Mouse (Mus musculus): ENCODE data around the gene Arl6. TPM values are rescaled to one million over a fixed set of nuclear protein-coding genes. Genes with fewer than 3 reads are reported as not detected.

The Arl6 gene
- 24.1 and 27.6 TPM in 2 replicates for polyA plus RNA-seq (2014; fragmentation: Nextera tagmentation; extraction: Ambion mirVana)

- H3K4me2 ChIP-seq (ENCODE audit: low read length), result peak within 1 kb of the TSS; percentile 69
- peak within 1 kb of the TSS; percentile 67 for H3K9ac ChIP-seq (ENCODE audit: low read length)
- peak; percentile 97 for DNase-seq (ENCODE audit: low spot score)
- H3K9me3 ChIP-seq (ENCODE audit: control insufficient read depth, low read length), result no peaks in the 10 kb centered on the region
- ATAC-seq (replicated peaks; ENCODE audit: low FRiP score, low TSS enrichment, low read depth), result peak; percentile 98
- 0% methylated on average over 46 of the region's 46 CpGs for WGBS
- H3K4me3 ChIP-seq (ENCODE audit: low read depth, low read length), result peak within 1 kb of the TSS; percentile 70
- H3K4me1 ChIP-seq (replicated peaks; ENCODE audit: control insufficient read depth, insufficient read depth, low read length), result 0 out of 2 replicates have a peak, but pooled peaks cover 5% of the 10 kb centered on the region
- no peaks in the 10 kb centered on the region for H3K36me3 ChIP-seq (ENCODE audit: control insufficient read depth, insufficient read depth, low read length)
- peak within 1 kb of the TSS; percentile 99 for H3K27ac ChIP-seq (ENCODE audit: low read depth)
- H3K27me3 ChIP-seq (replicated peaks; ENCODE audit: control insufficient read depth, insufficient read depth, low read length), result no peaks in the 10 kb centered on the region
These were observed at the start of gene Arl6 for GRCm38 (mm10) chr16:59639102-59639691. Arl6 (minus strand) TSS chr16:59639391.

- no peak overlapping the region for H3K4me3 ChIP-seq (ENCODE audit: low read depth, low read length)
- H3K4me1 ChIP-seq (replicated peaks; ENCODE audit: control insufficient read depth, insufficient read depth, low read length), result no peaks in the 10 kb centered on the region
- ATAC-seq (replicated peaks; ENCODE audit: low FRiP score, low TSS enrichment, low read depth) (no peak), DNase-seq (ENCODE audit: low spot score) (no peak)
- no peaks in the 10 kb centered on the region for H3K36me3 ChIP-seq (ENCODE audit: control insufficient read depth, insufficient read depth, low read length)
- H3K27ac ChIP-seq (ENCODE audit: low read depth), result no peak overlapping the region
- H3K9me3 ChIP-seq (ENCODE audit: control insufficient read depth, low read length), result no peaks in the 10 kb centered on the region
- H3K9ac ChIP-seq (ENCODE audit: low read length), result no peak overlapping the region
- H3K4me2 ChIP-seq (ENCODE audit: low read length), result no peak overlapping the region
- no peaks in the 10 kb centered on the region for H3K27me3 ChIP-seq (replicated peaks; ENCODE audit: control insufficient read depth, insufficient read depth, low read length)
- WGBS, result 64% methylated on average over 5 of the region's 5 CpGs
These were observed 45.9 kb upstream of the Arl6 start for GRCm38 (mm10) chr16:59685135-59685534.

- Histone ChIP-seq H3K9me3 (ENCODE audit: control insufficient read depth, low read length) (no peaks in the 10 kb centered on the region), H3K4me3 (ENCODE audit: low read depth, low read length) (no peak overlapping the region), H3K9ac (ENCODE audit: low read length) (no peak overlapping the region), H3K36me3 (ENCODE audit: control insufficient read depth, insufficient read depth, low read length) (no peaks in the 10 kb centered on the region), H3K4me2 (ENCODE audit: low read length) (no peak overlapping the region), H3K27me3 (replicated peaks; ENCODE audit: control insufficient read depth, insufficient read depth, low read length) (no peaks in the 10 kb centered on the region), H3K27ac (ENCODE audit: low read depth) (no peak overlapping the region), H3K4me1 (replicated peaks; ENCODE audit: control insufficient read depth, insufficient read depth, low read length) (no peaks in the 10 kb centered on the region)
- WGBS, result 7% methylated on average over 8 of the region's 8 CpGs
- ATAC-seq (replicated peaks; ENCODE audit: low FRiP score, low TSS enrichment, low read depth), result no peak
- peak; percentile 81 for DNase-seq (ENCODE audit: low spot score)
These were observed 44.2 kb upstream of the Arl6 start for GRCm38 (mm10) chr16:59683434-59683833.

- Histone ChIP-seq H3K27ac (ENCODE audit: low read depth) (no peak overlapping the region), H3K4me2 (ENCODE audit: low read length) (no peak overlapping the region), H3K4me3 (ENCODE audit: low read depth, low read length) (no peak overlapping the region), H3K4me1 (replicated peaks; ENCODE audit: control insufficient read depth, insufficient read depth, low read length) (no peaks in the 10 kb centered on the region), H3K27me3 (replicated peaks; ENCODE audit: control insufficient read depth, insufficient read depth, low read length) (no peaks in the 10 kb centered on the region), H3K9ac (ENCODE audit: low read length) (no peak overlapping the region), H3K9me3 (ENCODE audit: control insufficient read depth, low read length) (no peaks in the 10 kb centered on the region), H3K36me3 (ENCODE audit: control insufficient read depth, insufficient read depth, low read length) (no peaks in the 10 kb centered on the region)
- DNase-seq (ENCODE audit: low spot score) (no peak), ATAC-seq (replicated peaks; ENCODE audit: low FRiP score, low TSS enrichment, low read depth) (no peak)
- 85% methylated on average over 8 of the region's 8 CpGs for WGBS
These were observed 43.2 kb upstream of the Arl6 start for GRCm38 (mm10) chr16:59682216-59682891.

- Histone ChIP-seq H3K27me3 (replicated peaks; ENCODE audit: control insufficient read depth, insufficient read depth, low read length) (no peaks in the 10 kb centered on the region), H3K9me3 (ENCODE audit: control insufficient read depth, low read length) (no peaks in the 10 kb centered on the region), H3K9ac (ENCODE audit: low read length) (no peak overlapping the region), H3K4me3 (ENCODE audit: low read depth, low read length) (no peak overlapping the region), H3K27ac (ENCODE audit: low read depth) (no peak overlapping the region), H3K36me3 (ENCODE audit: control insufficient read depth, insufficient read depth, low read length) (no peaks in the 10 kb centered on the region), H3K4me2 (ENCODE audit: low read length) (no peak overlapping the region), H3K4me1 (replicated peaks; ENCODE audit: control insufficient read depth, insufficient read depth, low read length) (no peaks in the 10 kb centered on the region)
- 89% methylated on average over 2 of the region's 2 CpGs for WGBS
- DNase-seq (ENCODE audit: low spot score), result no peak
- no peak for ATAC-seq (replicated peaks; ENCODE audit: low FRiP score, low TSS enrichment, low read depth)
These were observed 27.7 kb upstream of the Arl6 start for GRCm38 (mm10) chr16:59666938-59667337.

- no peak overlapping the region for H3K4me3 ChIP-seq (ENCODE audit: low read depth, low read length)
- no peaks in the 10 kb centered on the region for H3K9me3 ChIP-seq (ENCODE audit: control insufficient read depth, low read length)
- no peak overlapping the region for H3K9ac ChIP-seq (ENCODE audit: low read length)
- ATAC-seq (replicated peaks; ENCODE audit: low FRiP score, low TSS enrichment, low read depth) (no peak), DNase-seq (ENCODE audit: low spot score) (no peak)
- no peaks in the 10 kb centered on the region for H3K27me3 ChIP-seq (replicated peaks; ENCODE audit: control insufficient read depth, insufficient read depth, low read length)
- H3K4me1 ChIP-seq (replicated peaks; ENCODE audit: control insufficient read depth, insufficient read depth, low read length), result no peaks in the 10 kb centered on the region
- WGBS, result 58% methylated on average over 2 of the region's 2 CpGs
- no peaks in the 10 kb centered on the region for H3K36me3 ChIP-seq (ENCODE audit: control insufficient read depth, insufficient read depth, low read length)
- no peak overlapping the region for H3K27ac ChIP-seq (ENCODE audit: low read depth)
- H3K4me2 ChIP-seq (ENCODE audit: low read length), result no peak overlapping the region
These were observed 4.6 kb upstream of the Arl6 start for GRCm38 (mm10) chr16:59643766-59644165.

- Histone ChIP-seq H3K4me1 (replicated peaks; ENCODE audit: control insufficient read depth, insufficient read depth, low read length) (0 out of 2 replicates have a peak, but pooled peaks cover 5% of the 10 kb centered on the region), H3K9me3 (ENCODE audit: control insufficient read depth, low read length) (no peaks in the 10 kb centered on the region), H3K27me3 (replicated peaks; ENCODE audit: control insufficient read depth, insufficient read depth, low read length) (no peaks in the 10 kb centered on the region), H3K4me2 (ENCODE audit: low read length) (peak overlapping the region; percentile 69), H3K27ac (ENCODE audit: low read depth) (peak overlapping the region; percentile 99; the same call in 1 of the 2 replicates), H3K36me3 (ENCODE audit: control insufficient read depth, insufficient read depth, low read length) (no peaks in the 10 kb centered on the region), H3K4me3 (ENCODE audit: low read depth, low read length) (peak overlapping the region; percentile 70), H3K9ac (ENCODE audit: low read length) (peak overlapping the region; percentile 67; the same call in 1 of the 2 replicates)
- DNase-seq (ENCODE audit: low spot score), result no peak
- ATAC-seq (replicated peaks; ENCODE audit: low FRiP score, low TSS enrichment, low read depth), result no peak
- WGBS, result 86% methylated on average over 3 of the region's 3 CpGs
These were observed 794 bp upstream of the Arl6 start for GRCm38 (mm10) chr16:59639985-59640384.

- no peaks in the 10 kb centered on the region for H3K27me3 ChIP-seq (replicated peaks; ENCODE audit: control insufficient read depth, insufficient read depth, low read length)
- H3K9me3 ChIP-seq (ENCODE audit: control insufficient read depth, low read length), result no peaks in the 10 kb centered on the region
- H3K4me1 ChIP-seq (replicated peaks; ENCODE audit: control insufficient read depth, insufficient read depth, low read length), result 0 out of 2 replicates have a peak, but pooled peaks cover 5% of the 10 kb centered on the region
- no peak overlapping the region for H3K4me2 ChIP-seq (ENCODE audit: low read length)
- H3K9ac ChIP-seq (ENCODE audit: low read length), result no peak overlapping the region
- no peak overlapping the region for H3K27ac ChIP-seq (ENCODE audit: low read depth)
- WGBS, result 84% methylated on average over 2 of the region's 2 CpGs
- H3K36me3 ChIP-seq (ENCODE audit: control insufficient read depth, insufficient read depth, low read length), result peaks cover 8% of the 10 kb centered on the region; the same call in 1 of the 2 replicates
- ATAC-seq (replicated peaks; ENCODE audit: low FRiP score, low TSS enrichment, low read depth), result no peak
- H3K4me3 ChIP-seq (ENCODE audit: low read depth, low read length), result no peak overlapping the region
- DNase-seq (ENCODE audit: low spot score), result no peak
These were observed 4.6 kb downstream of the Arl6 start for GRCm38 (mm10) chr16:59634598-59634997.

All from intestine, embryonic 14.5 days (tissue).